Mouse (Mus musculus) heart, embryonic 14.5 days (tissue): ENCODE measurements around the gene Ttyh2. TPM values are rescaled to one million over a fixed set of nuclear protein-coding genes. Genes with fewer than 3 reads are reported as not detected.

Source experiments
- ATAC-seq: fragments of 200-750 bp; cut with Nextera tagmentation; 2 replicates; pipeline ENCODE4 v1.8.0; 2017; ENCODE audit warnings: low read depth, moderate TSS enrichment; ENCODE audit not compliant: insufficient number of reproducible peaks, insufficient read depth, low FRiP score
- H3K27ac ChIP-seq, 2 experiments: fragments of 200-500 bp in 1 of 2; fragments of 300-500 bp in 1 of 2; sonication (generic) in 1 of 2; replicated peaks in 1 of 2; 2 replicates each; pipeline ENCODE4 v1.5.1; 2012 to 2014; ENCODE audit warnings: low read depth in 2 of 2, low read length in 2 of 2, control low read depth in 1 of 2, mild to moderate bottlenecking in 1 of 2, mixed read lengths in 1 of 2; ENCODE audit not compliant: control insufficient read depth in 1 of 2, insufficient read depth in 1 of 2
- H3K27me3 ChIP-seq: fragments of 300-500 bp; sonication (generic); 2 replicates; pipeline ENCODE4 v1.6.1; 2014; ENCODE audit warnings: mild to moderate bottlenecking, low read length, control low read depth; ENCODE audit not compliant: control insufficient read depth, insufficient read depth
- H3K36me3 ChIP-seq: fragments of 300-500 bp; sonication (generic); 2 replicates; pipeline ENCODE4 v1.6.1; 2014; ENCODE audit warnings: mild to moderate bottlenecking, control low read depth, low read length, mixed read lengths; ENCODE audit not compliant: control insufficient read depth, insufficient read depth
- H3K4me1 ChIP-seq, 2 experiments: fragments of 200-500 bp in 1 of 2; fragments of 300-500 bp in 1 of 2; sonication (generic) in 1 of 2; 2 replicates each; pipeline ENCODE4 v1.6.1; 2012 to 2014; ENCODE audit warnings: low read length in 2 of 2, control low read depth in 1 of 2, mixed read lengths in 1 of 2; ENCODE audit not compliant: control insufficient read depth in 2 of 2, insufficient read depth in 2 of 2
- H3K4me2 ChIP-seq: fragments of 300-500 bp; sonication (generic); 2 replicates; pipeline ENCODE4 v1.6.1; 2014; ENCODE audit warnings: mild to moderate bottlenecking, low read length
- H3K4me3 ChIP-seq, 2 experiments: fragments of 200-500 bp in 1 of 2; fragments of 300-500 bp in 1 of 2; sonication (generic) in 1 of 2; 2 replicates each; pipeline ENCODE4 v1.5.1; 2012 to 2014; ENCODE audit warnings: low read length in 2 of 2, mild to moderate bottlenecking in 2 of 2, control low read depth in 1 of 2, low read depth in 1 of 2, moderate library complexity in 1 of 2; ENCODE audit not compliant: control insufficient read depth in 1 of 2, insufficient read depth in 1 of 2
- H3K9ac ChIP-seq: fragments of 300-500 bp; sonication (generic); 2 replicates; pipeline ENCODE4 v1.6.1; 2014; ENCODE audit warnings: mild to moderate bottlenecking, low read length
- H3K9me3 ChIP-seq: fragments of 300-500 bp; sonication (generic); 2 replicates; pipeline ENCODE4 v1.6.1; 2016; ENCODE audit warnings: low read length, control low read depth; ENCODE audit not compliant: control insufficient read depth
- WGBS: fragments of 180-500 bp; shearing (Covaris S2); extraction: QIAGEN DNeasy Blood & Tissue Kit; methylation state at CpG from one replicate; pipeline ENCODE4 v1.1.7; 2014; 5-methylcytosine and 5-hydroxymethylcytosine counted together
- polyA plus RNA-seq: library from polyadenylated mRNA; unstranded; fragments of >200 nt; fragmentation: Nextera tagmentation; extraction: Ambion mirVana; gene quantifications from 2 replicates; pipeline ENCODE4 v1.2.1, GENCODE M21; 2014

The Ttyh2 gene
- polyA plus RNA-seq, 1 experiment from 2014 or later: 7.9 TPM

- Histone ChIP-seq H3K4me2 (no peak overlapping the region), H3K36me3 (no peaks in the 10 kb centered on the region), H3K27ac (no peak overlapping the region), H3K27me3 (no peaks in the 10 kb centered on the region), H3K9ac (no peak overlapping the region), H3K4me1 (no peaks in the 10 kb centered on the region), H3K4me3 (no peak overlapping the region), H3K9me3 (no peaks in the 10 kb centered on the region)
- 64% methylated on average over 2 of the region's 2 CpGs for WGBS
- ATAC-seq: no peak
Measured at GRCm38 (mm10) chr11:114694451-114694850, 19.2 kb downstream of the Ttyh2 start.

GRCm38 (mm10) chr11:114698496-114698895, 23.3 kb downstream of the Ttyh2 start:
- H3K4me3 ChIP-seq: no peak overlapping the region
- H3K4me2 ChIP-seq: no peak overlapping the region
- H3K27ac ChIP-seq: no peak overlapping the region
- H3K4me1 ChIP-seq: no peaks in the 10 kb centered on the region
- H3K36me3 ChIP-seq: no peaks in the 10 kb centered on the region
- no peak overlapping the region for H3K9ac ChIP-seq
- H3K27me3 ChIP-seq: no peaks in the 10 kb centered on the region
- 80% methylated on average over 7 of the region's 7 CpGs for WGBS
- no peak for ATAC-seq
- no peaks in the 10 kb centered on the region for H3K9me3 ChIP-seq

GRCm38 (mm10) chr11:114699511-114699910, 24.3 kb downstream of the Ttyh2 start:
- Histone ChIP-seq H3K27ac (no peak overlapping the region), H3K36me3 (no peaks in the 10 kb centered on the region), H3K27me3 (no peaks in the 10 kb centered on the region), H3K9ac (no peak overlapping the region), H3K4me2 (no peak overlapping the region), H3K4me3 (no peak overlapping the region), H3K4me1 (peaks cover 6 to 8% of the 10 kb centered on the region in 2 experiments), H3K9me3 (no peaks in the 10 kb centered on the region)
- ATAC-seq: no peak
- 71% methylated on average over 12 of the region's 12 CpGs for WGBS

GRCm38 (mm10) chr11:114702311-114702995, 27.2 kb downstream of the Ttyh2 start:
- Histone ChIP-seq H3K4me3 (no peak overlapping the region), H3K27me3 (no peaks in the 10 kb centered on the region), H3K9ac (no peak overlapping the region), H3K4me2 (no peak overlapping the region), H3K9me3 (no peaks in the 10 kb centered on the region), H3K27ac (no peak overlapping the region), H3K36me3 (no peaks in the 10 kb centered on the region), H3K4me1 (peaks cover 8 to 9% of the 10 kb centered on the region in 2 experiments)
- WGBS: 84% methylated on average over 15 of the region's 15 CpGs
- no peak for ATAC-seq

GRCm38 (mm10) chr11:114702996-114703361, 27.7 kb downstream of the Ttyh2 start:
- H3K4me1 ChIP-seq: peaks cover 8 to 9% of the 10 kb centered on the region in 2 experiments
- no peak overlapping the region for H3K4me3 ChIP-seq
- H3K27me3 ChIP-seq: no peaks in the 10 kb centered on the region
- no peaks in the 10 kb centered on the region for H3K36me3 ChIP-seq
- 93% methylated on average over 6 of the region's 6 CpGs for WGBS
- H3K4me2 ChIP-seq: no peak overlapping the region
- no peak for ATAC-seq
- no peak overlapping the region for H3K27ac ChIP-seq
- no peaks in the 10 kb centered on the region for H3K9me3 ChIP-seq
- H3K9ac ChIP-seq: no peak overlapping the region

- no peaks in the 10 kb centered on the region for H3K9me3 ChIP-seq
- H3K9ac ChIP-seq: no peak overlapping the region
- peaks cover 8 to 9% of the 10 kb centered on the region in 2 experiments for H3K4me1 ChIP-seq
- WGBS: 46% methylated on average over 22 of the region's 22 CpGs
- H3K36me3 ChIP-seq: no peaks in the 10 kb centered on the region
- no peak overlapping the region for H3K4me3 ChIP-seq
- H3K27me3 ChIP-seq: no peaks in the 10 kb centered on the region
- ATAC-seq: no peak
- no peak overlapping the region for H3K27ac ChIP-seq
- H3K4me2 ChIP-seq: no peak overlapping the region
Measured at GRCm38 (mm10) chr11:114704071-114704913, 29.1 kb downstream of the Ttyh2 start.

- Histone ChIP-seq H3K27me3 (no peaks in the 10 kb centered on the region), H3K4me2 (no peak overlapping the region), H3K9ac (no peak overlapping the region), H3K9me3 (no peaks in the 10 kb centered on the region), H3K4me3 (no peak overlapping the region), H3K36me3 (peaks cover 3% of the 10 kb centered on the region; the same call in 1 of the 2 replicates), H3K27ac (no peak overlapping the region), H3K4me1 (peaks cover 8 to 9% of the 10 kb centered on the region in 2 experiments)
- 75% methylated on average over 5 of the region's 5 CpGs for WGBS
- no peak for ATAC-seq
Measured at GRCm38 (mm10) chr11:114706358-114706757, 31.1 kb downstream of the Ttyh2 start.
